Mouse (Mus musculus) neural tube, embryonic 14.5 days (tissue): ENCODE data around the gene Kri1. TPM values are rescaled to one million over a fixed set of nuclear protein-coding genes. Genes with fewer than 3 reads are reported as not detected.

Experiments
- ATAC-seq: fragments of 200-750 bp; cut with Nextera tagmentation; 2 replicates; pipeline ENCODE4 v1.8.0; 2017; ENCODE audit warnings: low read depth, mild to moderate bottlenecking, moderate TSS enrichment, moderate library complexity
- H3K27ac ChIP-seq: fragments of 300-500 bp; sonication (generic); 2 replicates; pipeline ENCODE4 v1.5.1; 2014; ENCODE audit warnings: low read depth, mild to moderate bottlenecking, control low read depth, low read length, moderate library complexity, mixed read lengths
- H3K27me3 ChIP-seq: fragments of 300-500 bp; sonication (generic); 2 replicates; pipeline ENCODE4 v1.6.1; 2014; ENCODE audit warnings: low read length; ENCODE audit not compliant: control insufficient read depth, insufficient read depth
- H3K36me3 ChIP-seq: fragments of 300-500 bp; sonication (generic); 2 replicates; pipeline ENCODE4 v1.6.1; 2014; ENCODE audit warnings: low read length, mixed read lengths; ENCODE audit not compliant: control insufficient read depth, insufficient read depth
- H3K4me1 ChIP-seq: fragments of 300-500 bp; sonication (generic); 2 replicates; pipeline ENCODE4 v1.6.1; 2014; ENCODE audit warnings: low read length; ENCODE audit not compliant: control insufficient read depth, insufficient read depth
- H3K4me2 ChIP-seq: fragments of 300-500 bp; sonication (generic); 2 replicates; pipeline ENCODE4 v1.6.1; 2014; ENCODE audit warnings: mild to moderate bottlenecking, low read depth, low read length, control low read depth
- H3K4me3 ChIP-seq: fragments of 300-500 bp; sonication (generic); 2 replicates; pipeline ENCODE4 v1.5.1; 2014; ENCODE audit warnings: low read depth, low read length, control low read depth, mixed read lengths
- H3K9ac ChIP-seq: fragments of 300-500 bp; sonication (generic); replicated peaks from 2 replicates; pipeline ENCODE4 v1.6.1; 2014; ENCODE audit warnings: low read depth, mild to moderate bottlenecking, control low read depth, low read length, mixed read lengths
- H3K9me3 ChIP-seq: fragments of 300-500 bp; sonication (generic); 2 replicates; pipeline ENCODE4 v1.6.1; 2016; ENCODE audit warnings: low read length; ENCODE audit not compliant: control insufficient read depth
- WGBS: fragments of 180-500 bp; shearing (Covaris S2); extraction: QIAGEN DNeasy Blood & Tissue Kit; methylation state at CpG from one replicate; pipeline ENCODE4 v1.1.7; 2014; 5-methylcytosine and 5-hydroxymethylcytosine counted together
- polyA plus RNA-seq: library from polyadenylated mRNA; unstranded; fragments of >200 nt; fragmentation: Nextera tagmentation; extraction: Ambion mirVana; gene quantifications from 2 replicates; pipeline ENCODE4 v1.2.1, GENCODE M21; 2014

The Kri1 gene
- polyA plus RNA-seq, 1 experiment from 2014 or later = 14.2 TPM

DNA sequence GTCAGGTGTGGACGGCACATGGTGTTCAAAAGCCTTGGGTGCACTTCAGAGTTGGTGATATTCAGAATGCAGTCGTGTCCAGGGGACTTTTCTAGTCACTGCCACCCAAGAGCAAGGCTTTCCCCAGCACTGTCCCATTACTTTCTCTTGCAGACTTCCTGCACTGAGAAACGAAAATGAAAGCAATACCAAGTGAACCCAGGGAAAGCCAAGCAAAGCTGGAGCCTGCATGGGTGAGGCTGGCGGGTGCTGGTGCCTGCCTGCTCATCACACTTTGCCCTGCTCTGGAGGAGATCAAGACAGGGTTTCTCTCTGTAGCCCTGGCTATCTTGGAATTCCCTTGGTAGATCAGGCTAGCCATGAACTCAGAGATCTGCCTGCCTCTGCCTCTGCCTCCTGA is 52.4 kb downstream of the Kri1 start:
- H3K4me3 ChIP-seq = no peak overlapping the region
- 92% methylated on average over 4 of the region's 4 CpGs for WGBS
- H3K4me1 ChIP-seq = peaks cover 13% of the 10 kb centered on the region
- no peak overlapping the region for H3K27ac ChIP-seq
- no peak overlapping the region for H3K4me2 ChIP-seq
- no peaks in the 10 kb centered on the region for H3K9me3 ChIP-seq
- ATAC-seq = no peak
- H3K36me3 ChIP-seq = peaks cover 23% of the 10 kb centered on the region
- no peak overlapping the region for H3K9ac ChIP-seq
- no peaks in the 10 kb centered on the region for H3K27me3 ChIP-seq

DNA sequence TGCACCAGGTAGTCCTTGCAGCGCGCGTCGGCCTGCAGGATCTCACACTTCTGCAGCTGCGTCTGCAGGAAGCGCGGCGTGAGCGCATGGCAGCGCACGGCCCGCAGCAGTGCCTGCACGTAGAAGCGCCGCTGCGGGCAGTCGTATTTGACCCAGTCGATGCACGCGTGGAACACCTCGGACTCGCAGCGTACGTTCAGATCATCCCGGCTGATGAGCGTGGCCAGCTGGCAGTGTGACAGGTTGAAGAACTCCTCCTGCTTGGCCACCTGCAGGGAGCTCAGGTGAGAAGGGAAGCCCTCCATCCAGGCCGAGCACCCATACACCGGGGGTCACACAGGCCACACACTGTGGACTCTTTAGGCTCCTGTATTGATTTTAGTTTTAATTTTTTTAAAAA is 54.0 kb downstream of the Kri1 start:
- H3K36me3 ChIP-seq = peaks cover 23% of the 10 kb centered on the region
- H3K4me2 ChIP-seq = no peak overlapping the region
- H3K4me1 ChIP-seq = peaks cover 13% of the 10 kb centered on the region
- H3K4me3 ChIP-seq = no peak overlapping the region
- no peak overlapping the region for H3K27ac ChIP-seq
- no peak overlapping the region for H3K9ac ChIP-seq
- 80% methylated on average over 28 of the region's 28 CpGs for WGBS
- H3K27me3 ChIP-seq = no peaks in the 10 kb centered on the region
- ATAC-seq = no peak
- H3K9me3 ChIP-seq = no peaks in the 10 kb centered on the region

DNA sequence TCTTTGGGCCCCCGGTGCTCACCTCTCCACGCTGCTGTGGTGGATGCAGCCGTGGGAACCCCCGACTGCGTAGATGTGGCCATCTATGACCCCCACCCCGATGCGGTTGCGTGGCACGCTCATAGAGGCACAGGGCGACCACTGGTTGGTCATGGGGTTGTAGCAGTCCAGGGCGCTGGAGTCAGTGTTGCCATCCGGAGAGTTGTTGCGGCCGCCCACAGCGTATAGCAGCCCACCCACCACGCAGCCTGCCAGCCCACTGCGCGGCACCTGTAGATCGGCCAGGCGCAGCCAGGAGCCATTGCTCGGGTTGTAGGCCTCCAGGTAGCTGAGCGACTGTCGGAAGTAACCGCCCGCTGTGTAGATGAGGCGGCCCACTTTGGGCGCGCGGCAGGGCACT is 54.4 kb downstream of the Kri1 start:
- WGBS = 87% methylated on average over 29 of the region's 29 CpGs
- no peak for ATAC-seq
- Histone ChIP-seq H3K4me2 (no peak overlapping the region), H3K9ac (no peak overlapping the region), H3K9me3 (no peaks in the 10 kb centered on the region), H3K4me3 (no peak overlapping the region), H3K4me1 (peaks cover 13% of the 10 kb centered on the region), H3K27ac (no peak overlapping the region), H3K36me3 (peaks cover 23% of the 10 kb centered on the region), H3K27me3 (no peaks in the 10 kb centered on the region)

DNA sequence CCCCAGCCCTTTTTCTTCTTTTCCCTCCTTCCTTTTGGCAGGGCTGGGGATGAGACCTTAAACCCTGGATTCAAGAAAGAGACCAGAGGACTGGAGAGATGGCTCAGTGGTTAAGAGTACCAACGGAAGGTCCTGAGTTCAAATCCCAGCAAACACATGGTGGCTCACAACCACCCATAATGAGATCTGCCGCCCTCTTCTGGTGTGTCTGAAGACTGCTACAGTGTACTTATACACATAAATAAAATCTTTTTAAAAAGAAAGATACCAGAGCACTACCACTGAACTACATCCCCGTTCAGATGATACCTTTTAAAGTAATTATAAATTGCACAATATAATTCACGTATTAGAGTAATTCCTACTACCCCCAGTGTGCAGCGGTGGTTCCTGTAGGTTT is 54.9 kb downstream of the Kri1 start:
- WGBS = 92% methylated on average over 5 of the region's 5 CpGs
- Histone ChIP-seq H3K9ac (no peak overlapping the region), H3K36me3 (peaks cover 23% of the 10 kb centered on the region), H3K4me2 (no peak overlapping the region), H3K27me3 (no peaks in the 10 kb centered on the region), H3K4me3 (no peak overlapping the region), H3K9me3 (no peaks in the 10 kb centered on the region), H3K27ac (no peak overlapping the region), H3K4me1 (peaks cover 14% of the 10 kb centered on the region)
- no peak for ATAC-seq

DNA sequence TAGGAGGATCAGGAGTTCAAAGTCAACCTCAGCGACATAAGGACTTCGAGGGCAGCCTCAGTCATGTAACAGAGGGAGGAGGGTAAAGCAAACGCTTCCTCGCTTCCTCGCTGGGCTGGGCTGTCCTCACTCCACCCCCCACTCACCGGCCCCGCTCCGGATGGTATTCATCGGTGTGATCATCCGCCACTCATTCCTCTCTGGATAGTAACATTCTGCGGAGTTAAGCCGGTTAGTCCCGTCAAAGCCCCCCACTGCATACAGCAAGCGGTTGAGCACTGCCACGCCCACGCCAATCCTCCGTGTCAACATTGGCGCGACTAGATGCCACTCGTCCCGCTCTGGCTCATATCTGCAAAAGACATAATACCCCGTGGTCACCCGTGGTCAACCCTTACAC is 56.2 kb downstream of the Kri1 start:
- no peaks in the 10 kb centered on the region for H3K27me3 ChIP-seq
- H3K36me3 ChIP-seq = peaks cover 23% of the 10 kb centered on the region
- no peak overlapping the region for H3K4me2 ChIP-seq
- H3K4me1 ChIP-seq = peaks cover 7% of the 10 kb centered on the region
- no peak overlapping the region for H3K27ac ChIP-seq
- 64% methylated on average over 23 of the region's 23 CpGs for WGBS
- no peak for ATAC-seq
- no peaks in the 10 kb centered on the region for H3K9me3 ChIP-seq
- H3K4me3 ChIP-seq = no peak overlapping the region
- H3K9ac ChIP-seq = no peak overlapping the region

DNA sequence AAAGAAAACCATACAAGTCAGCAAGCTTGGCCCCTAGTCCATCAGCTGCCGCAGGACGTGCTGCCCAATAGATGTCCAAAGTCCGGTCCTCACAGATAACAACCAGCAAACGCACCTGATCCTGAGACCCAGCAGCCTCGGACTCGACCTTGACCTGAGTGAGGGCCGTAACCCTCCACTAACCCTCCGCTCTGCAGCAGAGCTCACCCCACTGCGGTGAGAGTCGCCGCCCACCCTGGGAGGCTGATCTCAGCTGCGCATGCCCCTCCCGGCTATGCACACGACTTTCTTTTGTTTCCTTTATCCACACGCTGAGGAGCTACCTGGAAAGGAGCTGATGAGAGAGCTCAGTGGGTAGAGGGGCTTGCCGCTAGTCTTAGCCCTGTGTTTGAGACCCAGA is 60.4 kb downstream of the Kri1 start:
- WGBS = 12% methylated on average over 16 of the region's 16 CpGs
- H3K4me1 ChIP-seq = peaks cover 9% of the 10 kb centered on the region; the same call in 1 of the 2 replicates
- no peaks in the 10 kb centered on the region for H3K9me3 ChIP-seq
- H3K27me3 ChIP-seq = no peaks in the 10 kb centered on the region
- H3K4me3 ChIP-seq = peak overlapping the region; percentile 16
- ATAC-seq = peak; percentile 77
- H3K4me2 ChIP-seq = peak overlapping the region; percentile 42
- peaks cover 10% of the 10 kb centered on the region for H3K36me3 ChIP-seq
- peak overlapping the region; percentile 39 for H3K9ac ChIP-seq
- no peak overlapping the region for H3K27ac ChIP-seq

DNA sequence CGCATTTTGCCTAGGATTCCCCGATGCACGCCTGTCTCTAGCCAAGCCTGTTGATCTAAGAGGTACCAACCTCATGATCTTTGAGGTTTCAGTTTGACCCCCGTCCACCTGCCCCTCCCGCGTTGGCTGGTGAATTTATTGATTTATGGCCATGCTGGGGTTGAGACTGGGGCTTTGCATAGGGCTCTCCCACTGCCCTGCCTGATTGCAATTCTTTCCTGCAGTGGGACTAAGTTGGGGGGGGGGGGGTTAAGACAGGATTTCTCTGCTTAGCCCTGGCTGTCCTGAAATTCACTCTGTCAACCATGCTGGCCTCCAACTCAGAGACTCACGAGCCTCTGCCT is 62.4 kb downstream of the Kri1 start:
- WGBS = 6% methylated on average over 7 of the region's 7 CpGs
- no peaks in the 10 kb centered on the region for H3K27me3 ChIP-seq
- no peak overlapping the region for H3K9ac ChIP-seq
- H3K36me3 ChIP-seq = no peaks in the 10 kb centered on the region
- no peaks in the 10 kb centered on the region for H3K9me3 ChIP-seq
- H3K4me2 ChIP-seq = peak overlapping the region; percentile 38
- peak overlapping the region; percentile 8; the same call in 1 of the 2 replicates for H3K4me3 ChIP-seq
- no peak overlapping the region for H3K27ac ChIP-seq
- peaks cover 13% of the 10 kb centered on the region; the same call in 1 of the 2 replicates for H3K4me1 ChIP-seq
- ATAC-seq = no peak

DNA sequence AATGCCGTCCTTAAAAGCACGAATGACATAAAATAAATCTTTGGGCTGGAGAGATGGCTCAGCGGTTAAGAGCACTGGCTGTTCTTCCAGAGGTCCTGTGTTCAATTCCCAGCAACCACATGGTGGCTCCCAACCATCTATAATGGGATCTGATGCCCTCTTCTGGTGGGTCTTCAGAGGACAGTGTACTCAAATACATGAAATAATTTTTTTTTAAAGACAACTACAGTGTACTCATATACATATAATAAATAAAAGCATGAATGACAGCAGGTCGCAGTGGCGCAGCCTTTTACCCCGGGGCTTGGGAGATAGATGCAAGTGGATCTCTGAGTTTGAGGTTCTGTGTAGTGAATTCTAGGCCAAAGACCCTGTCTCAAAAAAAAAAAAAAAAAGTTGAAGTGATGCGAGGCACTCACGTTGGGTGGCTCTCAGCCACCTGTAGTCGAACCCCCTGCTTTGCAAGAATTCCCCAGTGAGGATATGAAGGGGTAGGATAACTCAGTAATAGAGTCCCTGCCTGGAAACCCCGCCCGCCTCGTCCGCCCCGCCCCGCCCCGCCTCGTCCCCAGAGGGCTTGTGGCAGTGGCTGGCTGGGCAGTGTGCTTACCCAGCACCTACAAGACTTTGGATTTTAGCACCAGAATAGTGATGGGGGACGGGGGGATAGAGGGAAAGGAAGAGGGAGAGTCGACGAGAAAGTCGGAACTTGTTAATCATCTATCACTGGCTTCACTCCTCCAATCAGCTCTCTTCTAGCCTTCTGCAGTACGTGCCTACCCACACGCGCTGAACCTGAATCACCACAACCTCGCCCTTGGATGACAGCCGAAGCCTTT is 63.0 kb downstream of the Kri1 start:
- Histone ChIP-seq H3K4me1 (peaks cover 13% of the 10 kb centered on the region; the same call in 1 of the 2 replicates), H3K9me3 (no peaks in the 10 kb centered on the region), H3K4me3 (peak overlapping the region; percentile 8; the same call in 1 of the 2 replicates), H3K27me3 (no peaks in the 10 kb centered on the region), H3K4me2 (peak overlapping the region; percentile 38), H3K36me3 (no peaks in the 10 kb centered on the region), H3K27ac (no peak overlapping the region), H3K9ac (no peak overlapping the region)
- 21% methylated on average over 26 of the region's 26 CpGs for WGBS
- no peak for ATAC-seq

DNA sequence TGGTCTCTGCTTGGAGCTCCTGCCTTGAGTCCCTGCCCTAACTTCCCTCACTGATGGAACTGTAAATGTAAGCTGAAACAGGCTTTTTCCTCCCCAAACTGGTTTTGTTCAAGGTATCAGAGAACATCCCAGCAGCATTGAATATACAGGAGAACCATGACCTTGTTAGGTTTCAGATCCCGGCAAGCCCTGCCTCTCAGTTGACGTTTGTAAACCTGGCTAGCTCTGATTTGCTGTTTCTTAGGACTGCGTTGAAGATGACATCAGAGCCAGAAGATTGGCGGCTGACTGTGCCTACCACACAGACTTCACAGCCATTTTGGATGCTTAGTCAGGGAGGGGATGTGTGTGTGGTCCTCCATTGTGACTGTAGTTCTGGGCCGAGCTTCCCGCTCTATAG is 63.9 kb downstream of the Kri1 start:
- Histone ChIP-seq H3K9ac (no peak overlapping the region), H3K27ac (no peak overlapping the region), H3K27me3 (no peaks in the 10 kb centered on the region), H3K4me2 (no peak overlapping the region), H3K4me3 (no peak overlapping the region), H3K4me1 (peaks cover 13% of the 10 kb centered on the region; the same call in 1 of the 2 replicates), H3K9me3 (no peaks in the 10 kb centered on the region), H3K36me3 (no peaks in the 10 kb centered on the region)
- WGBS = 92% methylated on average over 6 of the region's 6 CpGs
- ATAC-seq = no peak
